Mouse (Mus musculus) liver, embryonic 13.5 days (tissue): ENCODE results near the gene Meox1. TPM values are rescaled to one million over a fixed set of nuclear protein-coding genes. Genes with fewer than 3 reads are reported as not detected.

Experiments used
- ATAC-seq: fragments of 200-750 bp; cut with Nextera tagmentation; 2 replicates; pipeline ENCODE4 v1.8.0; 2017; ENCODE audit warnings: low read depth, mild to moderate bottlenecking, moderate number of reproducible peaks, moderate library complexity
- DNase-seq: peaks from one replicate; pipeline ENCODE4 v3.0.0; 2022
- H3K27ac ChIP-seq: fragments of 300-500 bp; sonication (generic); 2 replicates; pipeline ENCODE4 v1.5.1; 2015; ENCODE audit warnings: moderate library complexity, mild to moderate bottlenecking, inconsistent platforms
- H3K27me3 ChIP-seq: fragments of 300-500 bp; sonication (generic); 2 replicates; pipeline ENCODE4 v1.6.1; 2015; ENCODE audit warnings: mild to moderate bottlenecking, inconsistent platforms
- H3K36me3 ChIP-seq: fragments of 300-500 bp; sonication (generic); 2 replicates; pipeline ENCODE4 v1.6.1; 2015; ENCODE audit warnings: mild to moderate bottlenecking, inconsistent platforms
- H3K4me1 ChIP-seq: fragments of 300-500 bp; sonication (generic); replicated peaks from 2 replicates; pipeline ENCODE4 v1.6.1; 2015; ENCODE audit warnings: inconsistent platforms
- H3K4me2 ChIP-seq: fragments of 300-500 bp; sonication (generic); 2 replicates; pipeline ENCODE4 v1.6.1; 2015; ENCODE audit warnings: inconsistent platforms, mild to moderate bottlenecking, moderate library complexity
- H3K4me3 ChIP-seq: fragments of 300-500 bp; sonication (generic); replicated peaks from 2 replicates; pipeline ENCODE4 v1.5.1; 2015; ENCODE audit warnings: mild to moderate bottlenecking, inconsistent platforms
- H3K9ac ChIP-seq: fragments of 300-500 bp; sonication (generic); 2 replicates; pipeline ENCODE4 v1.6.1; 2015; ENCODE audit warnings: mild to moderate bottlenecking, inconsistent platforms
- H3K9me3 ChIP-seq: fragments of 300-500 bp; sonication (generic); replicated peaks from 2 replicates; pipeline ENCODE4 v1.6.1; 2016; ENCODE audit warnings: inconsistent platforms
- WGBS: fragments of 180-500 bp; shearing (Covaris S2); methylation state at CpG from one replicate; pipeline ENCODE4 v1.1.7; 2015; ENCODE audit not compliant: insufficient replicate concordance; 5-methylcytosine and 5-hydroxymethylcytosine counted together
- polyA plus RNA-seq: library from polyadenylated mRNA; unstranded; fragments of >200 nt; fragmentation: Nextera tagmentation; extraction: Ambion mirVana; gene quantifications from 2 replicates; pipeline ENCODE4 v1.2.1, GENCODE M21; 2015

The Meox1 gene
- 0.59 and 0.65 TPM in 2 replicates for polyA plus RNA-seq

- Histone ChIP-seq H3K27ac (no peak within 1 kb of the TSS), H3K4me2 (no peak within 1 kb of the TSS), H3K4me3 (no peak within 1 kb of the TSS), H3K36me3 (no peaks in the 10 kb centered on the region), H3K27me3 (peaks cover 74% of the 10 kb centered on the region), H3K9me3 (no peaks in the 10 kb centered on the region), H3K9ac (no peak within 1 kb of the TSS), H3K4me1 (no peaks in the 10 kb centered on the region)
- 28% methylated on average over 11 of the region's 11 CpGs for WGBS
- ATAC-seq (no peak), DNase-seq (no peak)
Observed at GRCm38 (mm10) chr11:101894204-101894603, at the start of gene Meox1. TSS of gene Meox1 (minus strand) at chr11:101894374.

GRCm38 (mm10) chr11:101943055-101943454 lies 48.9 kb upstream of the Meox1 start:
- no peak overlapping the region for H3K4me2 ChIP-seq
- H3K27ac ChIP-seq = no peak overlapping the region
- no peaks in the 10 kb centered on the region for H3K9me3 ChIP-seq
- 33% methylated on average over 3 of the region's 3 CpGs for WGBS
- H3K4me1 ChIP-seq = no peaks in the 10 kb centered on the region
- no peak overlapping the region for H3K9ac ChIP-seq
- peaks cover 14% of the 10 kb centered on the region for H3K27me3 ChIP-seq
- no peak overlapping the region for H3K4me3 ChIP-seq
- no peak for ATAC-seq
- H3K36me3 ChIP-seq = no peaks in the 10 kb centered on the region
- DNase-seq = no peak

- peak overlapping the region; percentile 36; the same call in 1 of the 2 replicates for H3K9ac ChIP-seq
- H3K27me3 ChIP-seq = peaks cover 45% of the 10 kb centered on the region
- peak overlapping the region; percentile 44 for H3K4me3 ChIP-seq
- DNase-seq (no peak), ATAC-seq (no peak)
- H3K4me1 ChIP-seq = peaks cover 9% of the 10 kb centered on the region; the same call in 1 of the 2 replicates
- peak overlapping the region; percentile 70 for H3K4me2 ChIP-seq
- 1% methylated on average over 32 of the region's 32 CpGs for WGBS
- no peaks in the 10 kb centered on the region for H3K36me3 ChIP-seq
- no peak overlapping the region for H3K27ac ChIP-seq
- H3K9me3 ChIP-seq = no peaks in the 10 kb centered on the region
Observed at GRCm38 (mm10) chr11:101937108-101937507, 42.9 kb upstream of the Meox1 start.

- Histone ChIP-seq H3K9ac (no peak overlapping the region), H3K27me3 (peaks cover 45% of the 10 kb centered on the region), H3K27ac (no peak overlapping the region), H3K4me1 (peaks cover 9% of the 10 kb centered on the region; the same call in 1 of the 2 replicates), H3K9me3 (no peaks in the 10 kb centered on the region), H3K4me3 (no peak overlapping the region), H3K36me3 (no peaks in the 10 kb centered on the region), H3K4me2 (peak overlapping the region; percentile 70)
- 23% methylated on average over 7 of the region's 7 CpGs for WGBS
- ATAC-seq (no peak), DNase-seq (no peak)
Observed at GRCm38 (mm10) chr11:101936421-101936820, 42.2 kb upstream of the Meox1 start.

GRCm38 (mm10) chr11:101935743-101936142 lies 41.6 kb upstream of the Meox1 start:
- 72% methylated on average over 3 of the region's 3 CpGs for WGBS
- DNase-seq (no peak), ATAC-seq (no peak)
- Histone ChIP-seq H3K27me3 (peaks cover 45% of the 10 kb centered on the region), H3K4me1 (peaks cover 9% of the 10 kb centered on the region), H3K27ac (no peak overlapping the region), H3K9me3 (no peaks in the 10 kb centered on the region), H3K4me2 (no peak overlapping the region), H3K9ac (no peak overlapping the region), H3K4me3 (no peak overlapping the region), H3K36me3 (no peaks in the 10 kb centered on the region)

GRCm38 (mm10) chr11:101931978-101932377 lies 37.8 kb upstream of the Meox1 start:
- no peak for DNase-seq
- no peak overlapping the region for H3K9ac ChIP-seq
- peaks cover 23% of the 10 kb centered on the region for H3K27me3 ChIP-seq
- no peaks in the 10 kb centered on the region for H3K9me3 ChIP-seq
- H3K27ac ChIP-seq = no peak overlapping the region
- no peak overlapping the region for H3K4me3 ChIP-seq
- H3K4me1 ChIP-seq = peaks cover 6% of the 10 kb centered on the region
- WGBS = 51% methylated on average over 4 of the region's 4 CpGs
- H3K4me2 ChIP-seq = no peak overlapping the region
- no peaks in the 10 kb centered on the region for H3K36me3 ChIP-seq
- 0 out of 2 replicates have a peak, but pooled peaks have one; percentile 12 for ATAC-seq

GRCm38 (mm10) chr11:101928030-101928762 lies 34.0 kb upstream of the Meox1 start:
- 38% methylated on average over 25 of the region's 25 CpGs for WGBS
- Histone ChIP-seq H3K27me3 (peaks cover 3% of the 10 kb centered on the region; the same call in 1 of the 2 replicates), H3K4me1 (no peaks in the 10 kb centered on the region; the same call in 1 of the 2 replicates), H3K9ac (no peak overlapping the region), H3K4me3 (no peak overlapping the region), H3K36me3 (no peaks in the 10 kb centered on the region), H3K27ac (no peak overlapping the region), H3K4me2 (0 out of 2 replicates have a peak overlapping the region, but pooled peaks have one; percentile 1), H3K9me3 (no peaks in the 10 kb centered on the region)
- DNase-seq = no peak
- no peak for ATAC-seq

GRCm38 (mm10) chr11:101926951-101927589 lies 32.9 kb upstream of the Meox1 start:
- Histone ChIP-seq H3K4me3 (no peak overlapping the region), H3K36me3 (no peaks in the 10 kb centered on the region), H3K9me3 (no peaks in the 10 kb centered on the region), H3K27ac (no peak overlapping the region), H3K9ac (no peak overlapping the region), H3K27me3 (peaks cover 3% of the 10 kb centered on the region; the same call in 1 of the 2 replicates), H3K4me2 (no peak overlapping the region), H3K4me1 (no peaks in the 10 kb centered on the region; the same call in 1 of the 2 replicates)
- WGBS = 70% methylated on average over 10 of the region's 10 CpGs
- no peak for DNase-seq
- no peak for ATAC-seq

- no peak overlapping the region for H3K9ac ChIP-seq
- WGBS = 70% methylated on average over 6 of the region's 6 CpGs
- H3K4me3 ChIP-seq = no peak overlapping the region
- DNase-seq = no peak
- H3K36me3 ChIP-seq = no peaks in the 10 kb centered on the region
- no peak overlapping the region for H3K27ac ChIP-seq
- no peak for ATAC-seq
- no peak overlapping the region for H3K4me2 ChIP-seq
- H3K27me3 ChIP-seq = peaks cover 3% of the 10 kb centered on the region; the same call in 1 of the 2 replicates
- H3K4me1 ChIP-seq = no peaks in the 10 kb centered on the region
- H3K9me3 ChIP-seq = no peaks in the 10 kb centered on the region
Observed at GRCm38 (mm10) chr11:101925636-101926035, 31.5 kb upstream of the Meox1 start.

- Histone ChIP-seq H3K36me3 (no peaks in the 10 kb centered on the region), H3K4me1 (no peaks in the 10 kb centered on the region), H3K4me3 (no peak overlapping the region), H3K4me2 (no peak overlapping the region), H3K27ac (no peak overlapping the region), H3K9ac (no peak overlapping the region), H3K27me3 (peaks cover 3% of the 10 kb centered on the region; the same call in 1 of the 2 replicates), H3K9me3 (no peaks in the 10 kb centered on the region)
- ATAC-seq = no peak
- no peak for DNase-seq
- 51% methylated on average over 17 of the region's 19 CpGs for WGBS
Observed at GRCm38 (mm10) chr11:101924441-101924976, 30.3 kb upstream of the Meox1 start.

- no peaks in the 10 kb centered on the region for H3K4me1 ChIP-seq
- H3K36me3 ChIP-seq = no peaks in the 10 kb centered on the region
- WGBS = 68% methylated on average over 6 of the region's 6 CpGs
- no peak overlapping the region for H3K9ac ChIP-seq
- no peak overlapping the region for H3K27ac ChIP-seq
- DNase-seq (no peak), ATAC-seq (no peak)
- H3K4me3 ChIP-seq = no peak overlapping the region
- H3K27me3 ChIP-seq = peaks cover 3% of the 10 kb centered on the region; the same call in 1 of the 2 replicates
- no peak overlapping the region for H3K4me2 ChIP-seq
- no peaks in the 10 kb centered on the region for H3K9me3 ChIP-seq
Observed at GRCm38 (mm10) chr11:101923988-101924387, 29.8 kb upstream of the Meox1 start.
